10 mouse cellular contexts compared by ENCODE assay signal in genomic region chr19:24223851-24224251, GRCm38 (mm10). TPM values are rescaled to one million over a fixed set of nuclear protein-coding genes. Genes with fewer than 3 reads are reported as not detected.
DNase-seq lines count a peak whose midpoint lies in the region; ATAC-seq and TF ChIP-seq lines count a peak whose summit lies in the region.
"Had no signal": no experiment of that assay in that cellular context is flagged by ENCODE, and none has a peak within 500 bp of the region (broad histone marks: within the 10 kb centered on the region; RNA-seq: fewer than 3 reads in every experiment).

No protein-coding gene starts in this region.

- H3K36me3 ChIP-seq in embryonic facial prominence, embryonic 13.5 days, result no peaks in the 10 kb centered on the region
- no peaks in the 10 kb centered on the region for H3K36me3 ChIP-seq in hindbrain, embryonic 15.5 days
- H3K36me3 ChIP-seq in liver, embryonic 12.5 days, result no peaks in the 10 kb centered on the region

- H3K9me3 ChIP-seq in embryonic facial prominence, embryonic 13.5 days, result no peaks in the 10 kb centered on the region
- no peaks in the 10 kb centered on the region for H3K9me3 ChIP-seq in hindbrain, embryonic 15.5 days
- H3K9me3 ChIP-seq in liver, embryonic 12.5 days (replicated peaks), result no peaks in the 10 kb centered on the region

- H3K27ac ChIP-seq in embryonic facial prominence, embryonic 13.5 days, result 0 out of 2 replicates have a peak overlapping the region, but pooled peaks have one; percentile 41
- no peak overlapping the region for H3K27ac ChIP-seq in hindbrain, embryonic 15.5 days (replicated peaks)
- 0 out of 2 replicates have a peak overlapping the region, but pooled peaks have one; percentile 58 for H3K27ac ChIP-seq in liver, embryonic 12.5 days
- H3K27ac ChIP-seq in olfactory bulb, adult 2 months (ENCODE audit: insufficient read depth, low read depth, low read length), result no peak overlapping the region
- H3K27ac ChIP-seq: macrophage had no signal

- TF ChIP-seq POLR2A in olfactory bulb, adult 2 months (IDR thresholded peaks at IDR 0.05; ENCODE audit: insufficient read depth, low read depth, low read length), result no peak

- no peak for ATAC-seq in embryonic facial prominence, embryonic 13.5 days (ENCODE audit: insufficient number of reproducible peaks, insufficient read depth, low FRiP score, low TSS enrichment, low read depth)
- no peak for ATAC-seq in hindbrain, embryonic 15.5 days (ENCODE audit: low FRiP score, low read depth)
- ATAC-seq in liver, embryonic 12.5 days, result no peak

- H3K4me3 ChIP-seq in embryonic facial prominence, embryonic 13.5 days, result peak overlapping the region; percentile 51
- H3K4me3 ChIP-seq in hindbrain, embryonic 15.5 days, result peak overlapping the region; percentile 51
- H3K4me3 ChIP-seq in liver, embryonic 12.5 days, result peak overlapping the region; percentile 60
- peak overlapping the region; percentile 34 for H3K4me3 ChIP-seq in olfactory bulb, adult 2 months (ENCODE audit: insufficient read depth, low read depth, low read length)

- TF ChIP-seq CTCF in olfactory bulb, adult 2 months (IDR thresholded peaks at IDR 0.05; ENCODE audit: insufficient read depth, low read depth, low read length), result no peak

- DNase-seq in layer of hippocampus, adult 11-12 months (ENCODE audit: low spot score), result peak; percentile 12
- no peak for DNase-seq in layer of hippocampus, adult 9-11 months
- no peak for DNase-seq in thymus, postnatal 0 days (ENCODE audit: low spot score)
- no peak for DNase-seq in layer of hippocampus, postnatal 14 days (ENCODE audit: low spot score in 2 of 2)

- peak overlapping the region; percentile 69 for H3K9ac ChIP-seq in embryonic facial prominence, embryonic 13.5 days
- H3K9ac ChIP-seq in hindbrain, embryonic 15.5 days, result 0 out of 2 replicates have a peak overlapping the region, but pooled peaks have one; percentile 39
- no peak overlapping the region for H3K9ac ChIP-seq in liver, embryonic 12.5 days

- H3K27me3 ChIP-seq in embryonic facial prominence, embryonic 13.5 days, result peaks cover 48% of the 10 kb centered on the region
- peaks cover 31% of the 10 kb centered on the region for H3K27me3 ChIP-seq in hindbrain, embryonic 15.5 days
- H3K27me3 ChIP-seq in liver, embryonic 12.5 days (replicated peaks), result peaks cover 34% of the 10 kb centered on the region
- H3K27me3 ChIP-seq: Patski had no signal

- WGBS in embryonic facial prominence, embryonic 13.5 days, result 11% methylated on average over 11 of the region's 11 CpGs
- 20% methylated on average over 11 of the region's 11 CpGs for WGBS in hindbrain, embryonic 15.5 days
- 31% methylated on average over 11 of the region's 11 CpGs for WGBS in liver, embryonic 12.5 days (ENCODE audit: insufficient replicate concordance)
- 49% methylated on average over 11 of the region's 11 CpGs for WGBS in olfactory bulb, adult 2 months

- peak overlapping the region; percentile 83 for H3K4me2 ChIP-seq in embryonic facial prominence, embryonic 13.5 days
- peak overlapping the region; percentile 90 for H3K4me2 ChIP-seq in hindbrain, embryonic 15.5 days
- peak overlapping the region; percentile 71 for H3K4me2 ChIP-seq in liver, embryonic 12.5 days

- H3K4me1 ChIP-seq in embryonic facial prominence, embryonic 13.5 days, result peaks cover 25% of the 10 kb centered on the region
- H3K4me1 ChIP-seq in hindbrain, embryonic 15.5 days (replicated peaks), result peaks cover 17% of the 10 kb centered on the region
- peaks cover 12% of the 10 kb centered on the region; the same call in 1 of the 2 replicates for H3K4me1 ChIP-seq in liver, embryonic 12.5 days
- H3K4me1 ChIP-seq in olfactory bulb, adult 2 months (ENCODE audit: control insufficient read depth, insufficient read depth, low read length), result peaks cover 19% of the 10 kb centered on the region

RNA-seq across cellular contexts. Expression of gene Tjp2, which starts 1.0 kb away (rescaled TPM):
- polyA plus RNA-seq in embryonic facial prominence, embryonic 13.5 days (2015; fragmentation: Nextera tagmentation; extraction: Ambion mirVana), result 16.5 and 17.5 TPM in 2 replicates
- polyA plus RNA-seq in hindbrain, embryonic 15.5 days (2015; fragmentation: Nextera tagmentation; extraction: Ambion mirVana), result 12.9 and 13.9 TPM in 2 replicates
- 8.7 and 9.1 TPM in 2 replicates for polyA plus RNA-seq in liver, embryonic 12.5 days (2016; fragmentation: Nextera tagmentation; extraction: Ambion mirVana)
- not detected in 2 replicates for polyA plus RNA-seq in olfactory bulb, adult 2 months (2012; ENCODE audit: insufficient read depth, insufficient read length, low replicate concordance, missing spikeins)
- 9.4 and 9.5 TPM in 2 replicates for polyA plus RNA-seq in thymus, postnatal 0 days (2015; fragmentation: Nextera tagmentation; extraction: Ambion mirVana)
- total RNA-seq in layer of hippocampus, postnatal 14 days (2021), result 10 to 100 TPM; 20.9 to 21.9 TPM

RNA-seq across cellular contexts. Expression of gene Fxn, which starts 56.6 kb away (rescaled TPM):
- 52.3 and 54.6 TPM in 2 replicates for polyA plus RNA-seq in embryonic facial prominence, embryonic 13.5 days (2015; fragmentation: Nextera tagmentation; extraction: Ambion mirVana)
- 40.6 and 42.2 TPM in 2 replicates for polyA plus RNA-seq in hindbrain, embryonic 15.5 days (2015; fragmentation: Nextera tagmentation; extraction: Ambion mirVana)
- polyA plus RNA-seq in liver, embryonic 12.5 days (2016; fragmentation: Nextera tagmentation; extraction: Ambion mirVana), result 67.9 and 73.6 TPM in 2 replicates
- not detected in 2 replicates for polyA plus RNA-seq in olfactory bulb, adult 2 months (2012; ENCODE audit: insufficient read depth, insufficient read length, low replicate concordance, missing spikeins)
- 72.7 and 74.5 TPM in 2 replicates for polyA plus RNA-seq in thymus, postnatal 0 days (2015; fragmentation: Nextera tagmentation; extraction: Ambion mirVana)
- total RNA-seq in layer of hippocampus, postnatal 14 days (2021), result 1 to 10 TPM; 8.3 to 8.8 TPM

Comparison
In these comparisons a context has a peak if more than half of its experiments do, and no peak if none do; other contexts are left out.
1. H3K27ac ChIP-seq: peak in embryonic facial prominence, embryonic 13.5 days (single experiment) and liver, embryonic 12.5 days (single experiment); none in hindbrain, embryonic 15.5 days (single experiment) and olfactory bulb, adult 2 months (single experiment).
2. RNA of gene Fxn, which starts 56.6 kb away (polyA plus RNA-seq): 67.9 to 73.6 TPM in liver, embryonic 12.5 days, 72.7 to 74.5 TPM in thymus, postnatal 0 days, 52.3 to 54.6 TPM in embryonic facial prominence, embryonic 13.5 days and 40.6 to 42.2 TPM in hindbrain, embryonic 15.5 days; not detected in olfactory bulb, adult 2 months; every median in the first group is over 10 times any median in the second.
3. Peak in every context shown above with its lines, with median percentiles within 50 percentile points of each other: H3K4me2 ChIP-seq and H3K4me3 ChIP-seq.